Mouse (Mus musculus) CD8-positive naive resting alpha-beta T cell, adult 2 months (primary cell): ENCODE measurements around the gene Olfr452.

Experiments
- DNase-seq, 2 experiments: peaks; one replicate each; pipeline ENCODE4 v3.0.0; 2022; ENCODE audit warnings: low read depth in 2 of 2, low spot score in 2 of 2

The Olfr452 gene

GRCm38 (mm10) chr6:42784793-42785192 lies at the start of gene Olfr452:
Gene Olfr452 (plus strand): TSS chr6:42785093.
- DNase-seq, result no peak

GRCm38 (mm10) chr6:42739071-42739470 lies 45.8 kb upstream of the Olfr452 start, which contains the start of gene Olfr453:
Gene Olfr453 (plus strand): TSS chr6:42739371.
- no peak for DNase-seq

GRCm38 (mm10) chr6:42742303-42742702 lies 42.6 kb upstream of the Olfr452 start:
- DNase-seq, result no peak

- DNase-seq, result no peak
Measured at GRCm38 (mm10) chr6:42747846-42748245, 37.0 kb upstream of the Olfr452 start.

GRCm38 (mm10) chr6:42756104-42756503 lies 28.8 kb upstream of the Olfr452 start, which contains the start of gene Olfr38:
Gene Olfr38 (plus strand): TSS chr6:42756404.
- DNase-seq, result no peak

- no peak for DNase-seq
Measured at GRCm38 (mm10) chr6:42777066-42777465, 7.8 kb upstream of the Olfr452 start.

- no peak for DNase-seq
Measured at GRCm38 (mm10) chr6:42790247-42790948, 5.5 kb downstream of the Olfr452 start.

GRCm38 (mm10) chr6:42790949-42791556 lies 6.2 kb downstream of the Olfr452 start:
- no peak for DNase-seq

- no peak for DNase-seq
Measured at GRCm38 (mm10) chr6:42794982-42795381, 10.1 kb downstream of the Olfr452 start.

GRCm38 (mm10) chr6:42811639-42812038 lies 26.7 kb downstream of the Olfr452 start, which contains the start of gene Olfr450:
Gene Olfr450 (plus strand): TSS chr6:42811939.
- DNase-seq, result no peak

- no peak for DNase-seq
Measured at GRCm38 (mm10) chr6:42834084-42834483, 49.2 kb downstream of the Olfr452 start, which contains the start of gene Olfr449. Gene Olfr449 (plus strand): TSS chr6:42834384.
